Mouse (Mus musculus): Measurements from ENCODE around the gene Olfr487. TPM values are rescaled to one million over a fixed set of nuclear protein-coding genes. Genes with fewer than 3 reads are reported as not detected.
"Not testable (repeated sequence)": the region's sequence is repeated elsewhere in the genome, so short reads cannot be mapped to it uniquely, and the experiment has no call there.

The Olfr487 gene
- polyA plus RNA-seq (2016; fragmentation: Nextera tagmentation; extraction: Ambion mirVana): not detected in 2 replicates

DNA sequence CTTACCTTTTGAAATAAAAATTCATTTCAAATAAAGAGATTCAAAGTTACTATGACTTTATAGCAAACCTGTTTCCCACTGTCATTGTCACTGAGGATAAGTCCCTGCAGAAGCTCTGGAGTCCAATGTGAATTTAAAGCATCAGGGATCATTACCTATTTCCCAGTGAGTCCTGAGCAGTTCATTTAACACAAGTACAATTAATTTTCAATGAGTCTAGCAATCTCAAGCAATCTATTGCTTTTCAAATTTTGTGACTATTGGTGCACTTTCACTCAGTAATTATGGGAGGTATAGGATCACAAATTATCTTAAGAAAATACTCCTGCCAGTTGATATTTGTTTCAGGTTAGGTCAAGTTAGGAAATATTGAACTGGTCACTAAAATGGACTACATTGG, at the start of gene Olfr487:
Olfr487 (minus strand) TSS at position 101 of the 400 bp plus-strand sequence.
- H3K4me3 ChIP-seq; DNase-seq (ENCODE audit: low spot score); H3K36me3 ChIP-seq; H3K27me3 ChIP-seq (ENCODE audit: insufficient read depth, poor library complexity, severe bottlenecking); H3K4me1 ChIP-seq (replicated peaks); H3K9me3 ChIP-seq; H3K27ac ChIP-seq: not testable (repeated sequence)

DNA sequence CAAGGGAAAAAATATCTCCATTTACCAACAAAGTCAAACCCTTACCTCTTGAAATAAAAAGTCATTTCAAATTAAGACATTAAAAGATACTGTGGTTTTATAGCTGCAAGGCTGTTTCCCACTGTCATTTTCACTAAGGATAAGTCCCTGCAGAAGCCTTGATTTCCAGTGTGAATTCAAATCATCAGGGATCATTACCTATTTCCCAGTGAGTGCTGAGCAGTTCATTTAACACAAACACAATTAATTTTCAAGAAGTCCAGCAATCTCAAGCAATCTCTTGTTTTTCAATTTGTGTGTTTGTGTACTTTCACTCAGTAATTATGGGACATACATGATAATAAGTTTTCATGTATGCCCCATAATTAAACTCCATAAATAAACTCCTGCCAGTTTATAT, 43.8 kb upstream of the Olfr487 start, which contains the start of gene Olfr488:
Olfr488 (minus strand) TSS at position 101 of the 400 bp plus-strand sequence.
- no peaks in the 10 kb centered on the region for H3K9me3 ChIP-seq
- no peak within 1 kb of the TSS for H3K4me3 ChIP-seq
- H3K4me1 ChIP-seq (replicated peaks): no peaks in the 10 kb centered on the region
- no peak within 1 kb of the TSS for H3K27ac ChIP-seq
- no peaks in the 10 kb centered on the region for H3K36me3 ChIP-seq
- DNase-seq (ENCODE audit: low spot score): no peak
- no peaks in the 10 kb centered on the region for H3K27me3 ChIP-seq (ENCODE audit: insufficient read depth, poor library complexity, severe bottlenecking)

DNA sequence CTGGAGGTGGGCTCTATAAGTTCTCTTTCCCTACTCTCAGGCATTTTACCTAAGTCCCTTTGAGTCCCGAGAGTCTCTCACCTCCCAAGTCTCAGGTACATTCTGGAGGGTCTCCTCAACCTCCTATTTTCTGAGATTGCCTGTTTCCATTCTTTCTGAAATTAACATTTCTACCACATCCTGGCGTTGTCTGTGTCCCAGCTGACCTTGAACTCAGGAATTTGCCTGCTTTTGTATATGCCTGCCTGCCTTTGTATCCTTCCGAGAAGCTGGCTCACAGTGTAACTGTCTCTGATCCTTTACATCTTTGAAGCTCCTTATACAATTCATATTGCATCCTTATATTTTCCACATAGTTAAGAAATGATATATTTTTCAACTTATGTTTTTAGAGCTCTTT, 19.1 kb upstream of the Olfr487 start:
- Histone ChIP-seq H3K27ac (no peak overlapping the region), H3K36me3 (no peaks in the 10 kb centered on the region), H3K4me1 (replicated peaks) (no peaks in the 10 kb centered on the region), H3K4me3 (no peak overlapping the region), H3K27me3 (ENCODE audit: insufficient read depth, poor library complexity, severe bottlenecking) (no peaks in the 10 kb centered on the region), H3K9me3 (no peaks in the 10 kb centered on the region)
- no peak for DNase-seq (ENCODE audit: low spot score)
- 81% methylated on average over 3 of the region's 3 CpGs for WGBS

DNA sequence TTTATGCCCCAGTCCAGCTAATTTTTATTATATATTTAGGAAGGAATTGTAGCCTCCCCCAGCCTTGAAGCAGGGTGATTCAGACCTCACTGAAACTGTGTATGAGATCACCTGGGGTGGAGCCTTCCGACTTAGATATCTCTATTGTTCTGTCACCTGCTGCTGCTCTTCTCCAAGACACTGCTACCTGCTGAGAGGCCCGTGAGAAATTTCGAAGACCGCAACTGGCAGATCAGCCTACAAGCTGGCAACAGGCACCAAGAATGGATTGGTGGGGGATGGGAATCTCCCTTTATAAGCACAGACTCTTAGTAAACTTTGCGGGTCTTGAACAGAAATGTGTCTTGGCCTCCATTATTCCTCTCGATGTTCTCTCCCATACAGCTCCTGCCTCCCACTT, 17.5 kb downstream of the Olfr487 start:
- no peak overlapping the region for H3K4me3 ChIP-seq
- WGBS: 50% methylated on average over 6 of the region's 6 CpGs
- no peaks in the 10 kb centered on the region for H3K4me1 ChIP-seq (replicated peaks)
- no peaks in the 10 kb centered on the region for H3K36me3 ChIP-seq
- no peak overlapping the region for H3K27ac ChIP-seq
- H3K27me3 ChIP-seq (ENCODE audit: insufficient read depth, poor library complexity, severe bottlenecking): no peaks in the 10 kb centered on the region
- no peak for DNase-seq (ENCODE audit: low spot score)
- H3K9me3 ChIP-seq: no peaks in the 10 kb centered on the region

DNA sequence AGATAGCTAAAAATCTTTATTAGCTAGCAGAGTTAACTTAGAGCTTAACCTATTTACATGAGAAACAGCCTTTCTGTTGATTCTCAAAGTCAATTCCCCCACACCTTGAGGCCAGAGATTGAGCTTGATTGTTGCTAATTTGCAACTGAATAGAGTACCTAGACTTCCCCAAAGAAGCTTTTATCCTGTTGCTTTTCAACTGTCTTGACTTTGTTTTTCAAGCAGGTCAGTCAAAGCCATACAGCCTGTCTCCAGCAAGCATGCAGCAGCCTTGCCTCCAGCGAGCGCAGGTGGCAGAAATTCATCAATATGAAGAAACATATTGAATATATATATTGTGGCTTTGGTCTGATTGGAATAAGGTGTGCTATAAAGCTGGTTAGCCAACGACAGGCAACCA, 18.1 kb downstream of the Olfr487 start:
- H3K4me1 ChIP-seq (replicated peaks); H3K27ac ChIP-seq; H3K27me3 ChIP-seq (ENCODE audit: insufficient read depth, poor library complexity, severe bottlenecking); H3K36me3 ChIP-seq; DNase-seq (ENCODE audit: low spot score); H3K4me3 ChIP-seq; H3K9me3 ChIP-seq: not testable (repeated sequence)
- 60% methylated on average over 3 of the region's 3 CpGs for WGBS

DNA sequence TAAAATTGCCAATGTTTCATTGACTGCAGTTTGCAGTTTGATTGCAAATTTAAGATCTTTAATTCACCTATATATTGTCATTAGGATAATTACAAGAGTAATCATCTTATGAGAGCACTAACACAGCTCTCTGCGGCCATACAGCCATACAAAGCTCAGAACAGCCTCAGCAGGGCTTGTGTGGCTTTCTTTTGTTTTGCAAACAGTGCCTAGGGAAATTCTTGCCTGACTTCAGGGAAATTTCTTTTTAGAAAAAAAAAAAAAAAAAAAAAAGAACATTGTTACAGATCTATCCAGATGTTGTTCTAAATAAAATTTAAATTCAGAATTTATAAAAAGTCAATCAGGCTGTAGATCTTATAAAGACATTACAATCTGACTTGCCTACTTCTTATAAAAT, 21.7 kb downstream of the Olfr487 start:
- not testable (repeated sequence) for H3K36me3 ChIP-seq

DNA sequence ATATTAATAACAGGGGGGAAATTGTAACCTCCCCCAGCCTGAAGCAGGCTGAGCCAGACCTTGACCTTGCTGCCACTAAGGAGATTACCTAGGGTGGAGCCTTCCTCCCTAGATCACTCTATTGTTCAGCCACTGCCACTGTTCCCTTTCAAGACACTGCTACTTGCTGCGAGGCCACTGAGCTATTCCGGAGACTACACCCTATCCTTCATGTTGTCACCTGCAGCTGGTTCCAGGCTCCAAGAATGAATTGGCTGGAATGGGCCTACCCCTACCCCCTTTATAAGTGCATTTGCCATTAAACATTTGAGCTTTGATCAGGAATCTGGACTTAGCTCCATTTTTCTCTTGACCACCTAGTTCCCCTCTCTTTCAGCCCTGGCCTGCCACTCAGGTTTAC, 23.2 kb downstream of the Olfr487 start:
- H3K4me3 ChIP-seq; DNase-seq (ENCODE audit: low spot score); H3K36me3 ChIP-seq; H3K4me1 ChIP-seq (replicated peaks); H3K9me3 ChIP-seq; H3K27ac ChIP-seq; H3K27me3 ChIP-seq (ENCODE audit: insufficient read depth, poor library complexity, severe bottlenecking): not testable (repeated sequence)
- WGBS: 53% methylated on average over 2 of the region's 2 CpGs

More for the DNA sequence above, 21.7 kb downstream of the Olfr487 start:
- DNase-seq (ENCODE audit: low spot score); H3K27me3 ChIP-seq (ENCODE audit: insufficient read depth, poor library complexity, severe bottlenecking); H3K4me3 ChIP-seq; H3K27ac ChIP-seq; H3K4me1 ChIP-seq (replicated peaks); H3K9me3 ChIP-seq: not testable (repeated sequence)
- WGBS: 39% methylated on average over 1 of the region's 1 CpGs

DNA sequence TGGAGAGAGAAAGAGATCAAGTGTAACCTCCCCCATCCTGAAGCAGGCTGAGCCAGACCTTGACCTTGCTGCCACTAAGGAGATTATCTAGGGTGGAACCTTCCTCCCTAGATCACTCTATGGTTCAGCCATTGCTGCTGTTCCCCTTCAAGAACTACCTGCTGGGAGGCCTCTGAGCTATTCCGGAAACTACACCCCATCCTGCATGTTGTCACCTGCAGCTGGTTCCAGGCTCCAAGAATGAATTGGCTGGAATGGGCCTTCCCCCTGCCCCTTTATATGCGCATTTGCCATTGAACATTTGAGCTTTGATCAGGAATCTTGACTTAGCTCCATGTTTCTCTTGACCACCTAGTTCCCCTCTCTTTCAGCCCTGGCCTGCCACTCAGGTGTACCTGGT, 29.2 kb downstream of the Olfr487 start:
- not testable (repeated sequence) for DNase-seq (ENCODE audit: low spot score); H3K9me3 ChIP-seq; H3K27me3 ChIP-seq (ENCODE audit: insufficient read depth, poor library complexity, severe bottlenecking); H3K27ac ChIP-seq; H3K4me1 ChIP-seq (replicated peaks); H3K36me3 ChIP-seq; H3K4me3 ChIP-seq
- WGBS: 91% methylated on average over 2 of the region's 2 CpGs

DNA sequence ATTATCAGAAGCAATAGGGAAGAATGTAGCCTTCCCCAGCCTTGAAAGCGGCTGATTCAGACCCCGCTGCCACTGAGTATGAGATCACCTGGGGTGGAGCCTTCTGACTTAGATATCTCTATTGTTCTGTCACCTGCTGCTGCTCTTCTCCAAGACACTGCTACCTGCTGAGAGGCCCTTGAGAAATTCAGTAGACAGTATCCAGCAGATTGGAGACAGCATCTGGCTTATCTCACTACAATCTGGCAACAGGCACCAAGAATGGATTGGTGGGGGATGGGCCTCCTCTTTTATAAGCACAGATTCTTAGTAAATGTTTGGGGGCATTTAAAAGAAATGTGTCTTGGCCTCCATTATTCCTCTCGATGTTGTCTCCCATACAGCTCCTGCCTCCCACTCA, 30.0 kb downstream of the Olfr487 start:
- H3K9me3 ChIP-seq; DNase-seq (ENCODE audit: low spot score); H3K4me3 ChIP-seq; H3K4me1 ChIP-seq (replicated peaks); H3K27ac ChIP-seq; H3K36me3 ChIP-seq; H3K27me3 ChIP-seq (ENCODE audit: insufficient read depth, poor library complexity, severe bottlenecking): not testable (repeated sequence)
- WGBS: 76% methylated on average over 3 of the region's 3 CpGs

DNA sequence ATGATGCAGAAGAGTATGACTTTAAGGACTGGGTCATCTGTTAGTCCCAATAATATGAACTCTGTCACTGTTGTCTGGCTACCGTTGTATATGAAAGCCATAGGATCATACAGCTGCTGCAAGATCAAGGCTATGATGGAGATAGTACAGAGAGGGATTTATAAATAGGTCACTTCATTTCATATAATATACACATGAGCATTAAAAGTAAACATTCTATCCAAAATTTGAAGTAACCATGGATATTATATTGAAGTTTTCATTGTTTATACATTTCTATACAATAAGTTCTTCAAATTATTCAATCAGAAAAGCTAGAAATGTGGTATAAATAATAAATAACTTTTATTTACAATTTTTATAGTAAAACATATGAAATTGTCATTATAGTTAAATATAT, 41.8 kb downstream of the Olfr487 start, which contains the start of gene Olfr486:
Olfr486 (minus strand) TSS at position 101 of the 400 bp plus-strand sequence.
- WGBS: 88% methylated on average over 1 of the region's 1 CpGs
- not testable (repeated sequence) for H3K27ac ChIP-seq; DNase-seq (ENCODE audit: low spot score)

DNA sequence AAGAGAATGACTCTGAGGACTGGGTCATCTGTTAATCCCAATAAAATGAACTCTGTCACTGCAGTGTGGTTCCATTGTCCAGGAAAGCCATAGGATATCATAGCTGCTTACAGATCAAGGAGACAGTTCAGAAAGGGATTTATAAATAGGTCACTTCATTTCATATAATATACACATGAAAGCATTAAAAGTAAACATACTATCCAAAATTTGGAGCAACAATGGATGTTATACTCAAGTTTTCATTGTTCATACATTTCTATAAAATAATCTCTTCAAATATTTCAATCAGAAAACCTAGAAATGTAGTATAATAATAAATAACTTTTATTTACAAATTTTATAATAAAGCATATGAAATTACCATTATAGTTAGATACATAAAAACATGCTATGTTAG, 54.7 kb downstream of the Olfr487 start, which contains the start of gene Olfr485:
Olfr485 (minus strand) TSS at position 101 of the 400 bp plus-strand sequence.
- H3K36me3 ChIP-seq: no peaks in the 10 kb centered on the region
- no peaks in the 10 kb centered on the region for H3K9me3 ChIP-seq
- no peak within 1 kb of the TSS for H3K27ac ChIP-seq
- H3K27me3 ChIP-seq (ENCODE audit: insufficient read depth, poor library complexity, severe bottlenecking): no peaks in the 10 kb centered on the region
- no peaks in the 10 kb centered on the region for H3K4me1 ChIP-seq (replicated peaks)
- no peak within 1 kb of the TSS for H3K4me3 ChIP-seq
- DNase-seq (ENCODE audit: low spot score): no peak

More for the DNA sequence above, 41.8 kb downstream of the Olfr487 start, which contains the start of gene Olfr486:
- not testable (repeated sequence) for H3K4me1 ChIP-seq (replicated peaks); H3K36me3 ChIP-seq; H3K27me3 ChIP-seq (ENCODE audit: insufficient read depth, poor library complexity, severe bottlenecking); H3K9me3 ChIP-seq; H3K4me3 ChIP-seq

Other genes with a start within 250 kb of the Olfr487 start
- not detected in 2 replicates for gene Olfr476, start 249.8 kb downstream of the Olfr487 start, polyA plus RNA-seq (2016; fragmentation: Nextera tagmentation; extraction: Ambion mirVana)
- not detected in 2 replicates for gene Olfr477, start 227.9 kb downstream of the Olfr487 start, polyA plus RNA-seq (2016; fragmentation: Nextera tagmentation; extraction: Ambion mirVana)
- gene Olfr478, start 180.6 kb downstream of the Olfr487 start, polyA plus RNA-seq (2016; fragmentation: Nextera tagmentation; extraction: Ambion mirVana): not detected in 2 replicates
- not detected in 2 replicates for gene Olfr479, start 163.9 kb downstream of the Olfr487 start, polyA plus RNA-seq (2016; fragmentation: Nextera tagmentation; extraction: Ambion mirVana)
- not detected in 2 replicates for gene Olfr480, start 147.3 kb downstream of the Olfr487 start, polyA plus RNA-seq (2016; fragmentation: Nextera tagmentation; extraction: Ambion mirVana)
- gene Olfr481, start 134.8 kb downstream of the Olfr487 start, polyA plus RNA-seq (2016; fragmentation: Nextera tagmentation; extraction: Ambion mirVana): not detected in 2 replicates
- gene Olfr482, start 117.0 kb downstream of the Olfr487 start, polyA plus RNA-seq (2016; fragmentation: Nextera tagmentation; extraction: Ambion mirVana): 0.07 and 0.12 TPM in 2 replicates
- gene Olfr483, start 113.8 kb downstream of the Olfr487 start, polyA plus RNA-seq (2016; fragmentation: Nextera tagmentation; extraction: Ambion mirVana): not detected in 2 replicates
- gene Olfr484, start 87.2 kb downstream of the Olfr487 start, polyA plus RNA-seq (2016; fragmentation: Nextera tagmentation; extraction: Ambion mirVana): not detected in 2 replicates
- not detected in 2 replicates for gene Olfr485, start 54.8 kb downstream of the Olfr487 start, polyA plus RNA-seq (2016; fragmentation: Nextera tagmentation; extraction: Ambion mirVana)
- not detected in 2 replicates for gene Olfr486, start 41.9 kb downstream of the Olfr487 start, polyA plus RNA-seq (2016; fragmentation: Nextera tagmentation; extraction: Ambion mirVana)
- not detected in 2 replicates for gene Olfr488, start 43.7 kb upstream of the Olfr487 start, polyA plus RNA-seq (2016; fragmentation: Nextera tagmentation; extraction: Ambion mirVana)
- not detected in 2 replicates for gene Olfr490, start 74.3 kb upstream of the Olfr487 start, polyA plus RNA-seq (2016; fragmentation: Nextera tagmentation; extraction: Ambion mirVana)
- not detected in 2 replicates for gene Olfr491, start 98.8 kb upstream of the Olfr487 start, polyA plus RNA-seq (2016; fragmentation: Nextera tagmentation; extraction: Ambion mirVana)
- not detected in 2 replicates for gene Olfr492, start 109.0 kb upstream of the Olfr487 start, polyA plus RNA-seq (2016; fragmentation: Nextera tagmentation; extraction: Ambion mirVana)
- gene Olfr493, start 132.3 kb upstream of the Olfr487 start, polyA plus RNA-seq (2016; fragmentation: Nextera tagmentation; extraction: Ambion mirVana): not detected in 2 replicates
- not detected in 2 replicates for gene Olfr494, start 150.7 kb upstream of the Olfr487 start, polyA plus RNA-seq (2016; fragmentation: Nextera tagmentation; extraction: Ambion mirVana)
- gene Olfr495, start 178.5 kb upstream of the Olfr487 start, polyA plus RNA-seq (2016; fragmentation: Nextera tagmentation; extraction: Ambion mirVana): not detected in 2 replicates
- gene Olfr497, start 205.8 kb upstream of the Olfr487 start, polyA plus RNA-seq (2016; fragmentation: Nextera tagmentation; extraction: Ambion mirVana): not detected in 2 replicates

Measured in hindbrain, embryonic 10.5 days (tissue).